Mouse (Mus musculus) liver, postnatal 0 days (tissue): Measurements from ENCODE around the gene Tmem236. TPM values are rescaled to one million over a fixed set of nuclear protein-coding genes. Genes with fewer than 3 reads are reported as not detected.

Experiments used
- ATAC-seq: fragments of 200-750 bp; cut with Nextera tagmentation; 2 replicates; pipeline ENCODE4 v1.8.0; 2017; ENCODE audit warnings: mild to moderate bottlenecking, moderate library complexity
- DNase-seq: peaks from one replicate; pipeline ENCODE4 v3.0.0-alpha.2; 2016
- H3K27ac ChIP-seq: fragments of 300-500 bp; sonication (generic); 2 replicates; pipeline ENCODE4 v1.5.1; 2014; ENCODE audit warnings: antibody characterized with exemption, moderate library complexity, mild to moderate bottlenecking, low read depth
- H3K27me3 ChIP-seq: fragments of 300-500 bp; sonication (generic); 2 replicates; pipeline ENCODE4 v1.6.1; 2014; ENCODE audit warnings: low read length, control low read depth, mixed read lengths; ENCODE audit not compliant: insufficient read depth
- H3K36me3 ChIP-seq: fragments of 300-500 bp; sonication (generic); replicated peaks from 2 replicates; pipeline ENCODE4 v1.6.1; 2014; ENCODE audit warnings: mild to moderate bottlenecking, control low read depth, low read length, moderate library complexity, mixed read lengths; ENCODE audit not compliant: insufficient read depth
- H3K4me1 ChIP-seq: fragments of 300-500 bp; sonication (generic); 2 replicates; pipeline ENCODE4 v1.6.1; 2014; ENCODE audit warnings: antibody characterized with exemption, mild to moderate bottlenecking, control low read depth; ENCODE audit not compliant: insufficient read depth
- H3K4me2 ChIP-seq: fragments of 300-500 bp; sonication (generic); 2 replicates; pipeline ENCODE4 v1.6.1; 2014; ENCODE audit warnings: low read depth, mild to moderate bottlenecking, low read length, moderate library complexity, mixed read lengths
- H3K4me3 ChIP-seq: fragments of 300-500 bp; sonication (generic); 2 replicates; pipeline ENCODE4 v1.5.1; 2014; ENCODE audit warnings: low read depth, low read length
- H3K9ac ChIP-seq: fragments of 300-500 bp; sonication (generic); replicated peaks from 2 replicates; pipeline ENCODE4 v1.6.1; 2014; ENCODE audit warnings: mild to moderate bottlenecking, moderate library complexity
- H3K9me3 ChIP-seq: fragments of 300-500 bp; sonication (generic); 2 replicates; pipeline ENCODE4 v1.6.1; 2016; ENCODE audit warnings: mild to moderate bottlenecking, control low read depth, low read length, mixed read lengths
- CTCF ChIP-seq: sonication (generic); IDR thresholded peaks from 2 replicates; pipeline ENCODE4 v1.5.1; 2016; ENCODE audit warnings: antibody characterized with exemption, low read depth
- EP300 ChIP-seq: IDR thresholded peaks from 2 replicates; pipeline ENCODE4 v1.6.1; 2016; ENCODE audit warnings: antibody characterized with exemption, low read depth, mild to moderate bottlenecking
- whole genome bisulfite sequencing: fragments of 180-500 bp; shearing (Covaris S2); extraction: QIAGEN DNeasy Blood & Tissue Kit; methylation state at CpG from one replicate; pipeline ENCODE4 v1.1.7; 2014; ENCODE audit not compliant: insufficient replicate concordance; 5-methylcytosine and 5-hydroxymethylcytosine counted together
- polyA plus RNA-seq: library from polyadenylated mRNA; unstranded; fragments of >200 nt; fragmentation: Nextera tagmentation; extraction: Ambion mirVana; gene quantifications from 2 replicates; pipeline ENCODE4 v1.2.1, GENCODE M21; 2015

The Tmem236 gene
- 0.02 TPM in 1 of 2 replicates, not detected in the other for polyA plus RNA-seq

GRCm38 (mm10) chr2:14174334-14174733 lies at the start of gene Tmem236:
TSS of gene Tmem236 (plus strand) at chr2:14174523.
- H3K36me3 ChIP-seq = no peaks in the 10 kb centered on the region
- no peak within 1 kb of the TSS for H3K9ac ChIP-seq
- H3K4me3 ChIP-seq = no peak within 1 kb of the TSS
- no peak within 1 kb of the TSS for H3K27ac ChIP-seq
- H3K9me3 ChIP-seq = no peaks in the 10 kb centered on the region
- ATAC-seq (no peak), DNase-seq (no peak)
- no peaks in the 10 kb centered on the region for H3K27me3 ChIP-seq
- 75% methylated on average over 3 of the region's 3 CpGs for WGBS
- H3K4me1 ChIP-seq = no peaks in the 10 kb centered on the region
- H3K4me2 ChIP-seq = no peak within 1 kb of the TSS
- TF ChIP-seq CTCF (no peak), EP300 (no peak)

GRCm38 (mm10) chr2:14126387-14126786 lies 47.9 kb upstream of the Tmem236 start:
- TF ChIP-seq EP300 = no peak
- no peak for TF ChIP-seq CTCF
- 86% methylated on average over 6 of the region's 6 CpGs for WGBS

DNA sequence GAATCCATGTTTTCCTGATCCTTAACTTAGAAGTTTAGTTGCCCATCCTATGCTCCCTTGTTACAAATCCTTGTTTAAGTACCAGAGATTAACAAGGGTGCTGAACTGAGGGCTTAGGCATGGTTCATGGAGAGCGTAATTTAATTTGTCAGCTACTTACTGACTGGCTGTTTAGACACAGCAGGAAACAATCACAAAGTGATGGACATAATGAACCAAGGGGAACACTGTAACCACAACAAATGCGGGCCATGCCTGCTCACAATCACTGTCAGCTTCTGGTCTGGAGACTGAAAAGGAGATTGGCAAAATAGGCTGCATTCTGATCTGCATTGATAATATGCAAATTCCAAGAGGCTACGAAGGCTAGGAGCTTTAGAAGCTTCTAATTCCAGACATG lies 46.7 kb upstream of the Tmem236 start:
- no peaks in the 10 kb centered on the region for H3K27me3 ChIP-seq
- no peak for TF ChIP-seq EP300
- TF ChIP-seq CTCF = no peak
- DNase-seq (no peak), ATAC-seq (no peak)
- H3K4me1 ChIP-seq = peaks cover 4% of the 10 kb centered on the region; the same call in 1 of the 2 replicates
- no peak overlapping the region for H3K4me3 ChIP-seq
- no peak overlapping the region for H3K27ac ChIP-seq
- 83% methylated on average over 3 of the region's 3 CpGs for WGBS
- H3K9ac ChIP-seq = no peak overlapping the region
- H3K4me2 ChIP-seq = no peak overlapping the region
- H3K36me3 ChIP-seq = peaks cover 25% of the 10 kb centered on the region
- H3K9me3 ChIP-seq = no peaks in the 10 kb centered on the region

More at GRCm38 (mm10) chr2:14126387-14126786, 47.9 kb upstream of the Tmem236 start:
- DNase-seq (no peak), ATAC-seq (no peak)
- Histone ChIP-seq H3K4me1 (peaks cover 4% of the 10 kb centered on the region; the same call in 1 of the 2 replicates), H3K36me3 (peaks cover 21% of the 10 kb centered on the region), H3K4me2 (no peak overlapping the region), H3K4me3 (no peak overlapping the region), H3K9me3 (no peaks in the 10 kb centered on the region), H3K27ac (no peak overlapping the region), H3K27me3 (no peaks in the 10 kb centered on the region), H3K9ac (no peak overlapping the region)

- no peaks in the 10 kb centered on the region for H3K27me3 ChIP-seq
- ATAC-seq (no peak), DNase-seq (no peak)
- TF ChIP-seq CTCF (no peak), EP300 (no peak)
- peak overlapping the region; percentile 6; the same call in 1 of the 2 replicates for H3K4me2 ChIP-seq
- H3K9ac ChIP-seq = no peak overlapping the region
- no peak overlapping the region for H3K4me3 ChIP-seq
- peaks cover 30% of the 10 kb centered on the region; the same call in 1 of the 2 replicates for H3K36me3 ChIP-seq
- H3K27ac ChIP-seq = 0 out of 2 replicates have a peak overlapping the region, but pooled peaks have one; percentile 12
- peaks cover 4% of the 10 kb centered on the region; the same call in 1 of the 2 replicates for H3K4me1 ChIP-seq
- WGBS = 43% methylated on average over 12 of the region's 12 CpGs
- H3K9me3 ChIP-seq = no peaks in the 10 kb centered on the region
Measured at GRCm38 (mm10) chr2:14130641-14131339, 43.5 kb upstream of the Tmem236 start.

DNA sequence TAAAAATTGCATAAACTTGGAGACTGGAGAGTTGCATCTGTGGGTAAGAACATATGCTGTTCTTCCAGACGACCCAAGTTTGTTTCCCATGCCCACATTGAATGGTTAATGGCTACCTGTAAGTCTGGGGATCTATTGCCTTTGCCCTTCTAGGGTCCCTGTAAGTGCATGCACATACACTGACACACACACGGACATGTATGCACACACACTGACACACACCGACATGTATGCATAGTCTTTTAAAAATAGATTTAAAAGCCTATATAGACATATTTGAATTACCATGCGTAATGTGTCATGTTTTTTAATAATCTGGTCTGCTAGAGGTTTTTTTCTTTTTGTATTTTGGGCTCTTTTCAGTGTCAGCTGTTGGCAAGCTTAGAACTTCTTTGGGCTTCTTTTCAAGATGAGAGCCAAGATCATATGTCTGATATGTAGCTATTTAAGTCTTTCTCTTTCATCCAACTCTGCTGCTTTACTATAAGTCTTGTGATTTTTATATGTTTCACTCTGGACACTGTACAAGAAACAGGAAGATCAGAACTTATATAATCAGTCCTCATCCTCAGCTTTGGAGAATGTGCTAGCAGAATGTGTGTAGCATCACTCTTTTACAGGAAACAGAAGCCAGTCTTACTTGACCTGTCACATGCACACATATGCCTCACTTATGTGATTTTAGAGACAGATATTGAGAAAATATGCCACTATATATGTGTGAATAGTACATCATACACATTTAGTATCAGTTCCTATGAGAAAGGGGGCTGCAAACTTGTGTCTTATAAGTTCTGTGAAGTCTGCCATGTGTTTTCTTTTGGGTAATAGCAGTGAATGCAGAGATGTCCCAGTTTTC lies 41.6 kb upstream of the Tmem236 start:
- Histone ChIP-seq H3K27me3 (no peaks in the 10 kb centered on the region), H3K9ac (no peak overlapping the region), H3K4me1 (peaks cover 4% of the 10 kb centered on the region; the same call in 1 of the 2 replicates), H3K36me3 (peaks cover 26% of the 10 kb centered on the region; the same call in 1 of the 2 replicates), H3K4me2 (no peak overlapping the region), H3K9me3 (no peaks in the 10 kb centered on the region), H3K27ac (no peak overlapping the region), H3K4me3 (no peak overlapping the region)
- WGBS = 87% methylated on average over 4 of the region's 4 CpGs
- DNase-seq (no peak), ATAC-seq (no peak)
- TF ChIP-seq CTCF (no peak), EP300 (no peak)

DNA sequence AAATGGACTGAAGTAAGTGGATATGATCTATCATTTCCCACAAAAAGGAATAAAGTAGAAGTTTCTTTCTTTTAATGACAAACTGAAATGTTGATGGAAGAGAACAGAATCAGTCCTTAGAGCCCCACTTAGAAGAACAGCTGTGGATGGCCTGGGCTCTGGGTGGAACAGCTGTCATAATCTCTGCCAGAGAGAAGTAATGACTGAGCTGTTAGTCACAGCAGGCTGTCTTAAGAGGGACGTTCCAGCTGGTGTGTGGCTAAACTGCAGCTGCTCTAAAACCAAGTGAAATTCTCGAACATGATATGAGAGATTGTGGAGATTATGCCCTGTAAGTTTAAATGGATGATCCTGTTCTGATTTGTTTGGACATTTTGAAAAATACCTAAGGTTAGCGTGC lies 37.4 kb upstream of the Tmem236 start:
- H3K27me3 ChIP-seq = no peaks in the 10 kb centered on the region
- ATAC-seq (no peak), DNase-seq (no peak)
- no peak overlapping the region for H3K27ac ChIP-seq
- WGBS = 81% methylated on average over 3 of the region's 3 CpGs
- H3K4me3 ChIP-seq = no peak overlapping the region
- H3K4me2 ChIP-seq = no peak overlapping the region
- H3K36me3 ChIP-seq = peaks cover 30% of the 10 kb centered on the region
- H3K9me3 ChIP-seq = no peaks in the 10 kb centered on the region
- no peak overlapping the region for H3K9ac ChIP-seq
- no peaks in the 10 kb centered on the region for H3K4me1 ChIP-seq
- TF ChIP-seq EP300 (no peak), CTCF (no peak)
